Mouse (Mus musculus) bone marrow macrophage, adult 2 months (primary cell): ENCODE results near the gene Fbxo34.

Experiments
- CTCF ChIP-seq: IDR thresholded peaks from 2 replicates; pipeline ENCODE4 v1.5.1; 2012; ENCODE audit warnings: low read depth, mild to moderate bottlenecking, low read length, moderate library complexity
- POLR2A ChIP-seq: IDR thresholded peaks from 2 replicates; pipeline ENCODE4 v1.6.1; 2012; ENCODE audit warnings: mild to moderate bottlenecking, low read depth, low read length, borderline replicate concordance

GRCm38 (mm10) chr14:47578086-47578485 is 127.9 kb downstream of the Fbxo34 start:
- TF ChIP-seq POLR2A (no peak), CTCF (no peak)
